Mouse (Mus musculus) liver, embryonic 16.5 days (tissue): ENCODE data around the gene Pxylp1. TPM values are rescaled to one million over a fixed set of nuclear protein-coding genes. Genes with fewer than 3 reads are reported as not detected.

Source experiments
- ATAC-seq: fragments of 200-750 bp; cut with Nextera tagmentation; 2 replicates; pipeline ENCODE4 v1.8.0; 2017; ENCODE audit warnings: low read depth, mild to moderate bottlenecking, moderate number of reproducible peaks, moderate library complexity
- H3K27ac ChIP-seq: fragments of 300-500 bp; sonication (generic); 2 replicates; pipeline ENCODE4 v1.5.1; 2014; ENCODE audit warnings: mild to moderate bottlenecking, low read length
- H3K27me3 ChIP-seq: fragments of 300-500 bp; sonication (generic); 2 replicates; pipeline ENCODE4 v1.6.1; 2014; ENCODE audit warnings: low read depth, low read length, mixed read lengths; ENCODE audit not compliant: control insufficient read depth, insufficient read depth
- H3K36me3 ChIP-seq: fragments of 300-500 bp; sonication (generic); 2 replicates; pipeline ENCODE4 v1.6.1; 2014; ENCODE audit warnings: mild to moderate bottlenecking; ENCODE audit not compliant: control insufficient read depth, insufficient read depth
- H3K4me1 ChIP-seq: fragments of 300-500 bp; sonication (generic); 2 replicates; pipeline ENCODE4 v1.6.1; 2014; ENCODE audit warnings: low read depth, low read length, mixed read lengths; ENCODE audit not compliant: control insufficient read depth
- H3K4me2 ChIP-seq: fragments of 300-500 bp; sonication (generic); 2 replicates; pipeline ENCODE4 v1.6.1; 2014; ENCODE audit warnings: low read depth, low read length, mixed read lengths
- H3K4me3 ChIP-seq: fragments of 300-500 bp; sonication (generic); 2 replicates; pipeline ENCODE4 v1.5.1; 2014; ENCODE audit warnings: low read depth, mild to moderate bottlenecking, low read length
- H3K9ac ChIP-seq: fragments of 300-500 bp; sonication (generic); 2 replicates; pipeline ENCODE4 v1.6.1; 2014; ENCODE audit warnings: low read depth, low read length
- H3K9me3 ChIP-seq: fragments of 300-500 bp; sonication (generic); replicated peaks from 2 replicates; pipeline ENCODE4 v1.6.1; 2016; ENCODE audit warnings: low read length; ENCODE audit not compliant: control insufficient read depth
- WGBS: fragments of 180-500 bp; shearing (Covaris S2); extraction: QIAGEN DNeasy Blood & Tissue Kit; methylation state at CpG from one replicate; pipeline ENCODE4 v1.1.7; 2014; ENCODE audit not compliant: insufficient replicate concordance; 5-methylcytosine and 5-hydroxymethylcytosine counted together
- polyA plus RNA-seq: library from polyadenylated mRNA; unstranded; fragments of >200 nt; fragmentation: Nextera tagmentation; extraction: Ambion mirVana; gene quantifications from 2 replicates; pipeline ENCODE4 v1.2.1, GENCODE M21; 2015

Gene Pxylp1
- polyA plus RNA-seq, 1 experiment from 2014 or later: 6.3 TPM

- no peak overlapping the region for H3K9ac ChIP-seq
- no peaks in the 10 kb centered on the region for H3K9me3 ChIP-seq
- WGBS: 63% methylated on average over 5 of the region's 5 CpGs
- no peak overlapping the region for H3K4me3 ChIP-seq
- no peaks in the 10 kb centered on the region for H3K36me3 ChIP-seq
- H3K27ac ChIP-seq: no peak overlapping the region
- no peak overlapping the region for H3K4me2 ChIP-seq
- no peaks in the 10 kb centered on the region for H3K27me3 ChIP-seq
- ATAC-seq: no peak
- no peaks in the 10 kb centered on the region for H3K4me1 ChIP-seq
Measured at GRCm38 (mm10) chr9:96860380-96861091, 31.9 kb downstream of the Pxylp1 start.

GRCm38 (mm10) chr9:96859027-96859426 lies 33.4 kb downstream of the Pxylp1 start:
- no peak for ATAC-seq
- no peaks in the 10 kb centered on the region for H3K9me3 ChIP-seq
- H3K4me1 ChIP-seq: no peaks in the 10 kb centered on the region
- 56% methylated on average over 2 of the region's 2 CpGs for WGBS
- no peak overlapping the region for H3K9ac ChIP-seq
- no peaks in the 10 kb centered on the region for H3K27me3 ChIP-seq
- H3K27ac ChIP-seq: no peak overlapping the region
- no peak overlapping the region for H3K4me3 ChIP-seq
- H3K36me3 ChIP-seq: no peaks in the 10 kb centered on the region
- no peak overlapping the region for H3K4me2 ChIP-seq

- Histone ChIP-seq H3K27me3 (no peaks in the 10 kb centered on the region), H3K4me1 (no peaks in the 10 kb centered on the region), H3K9me3 (no peaks in the 10 kb centered on the region), H3K36me3 (no peaks in the 10 kb centered on the region), H3K27ac (no peak overlapping the region), H3K4me2 (no peak overlapping the region), H3K9ac (no peak overlapping the region), H3K4me3 (no peak overlapping the region)
- ATAC-seq: no peak
- 51% methylated on average over 4 of the region's 4 CpGs for WGBS
Measured at GRCm38 (mm10) chr9:96857838-96858237, 34.6 kb downstream of the Pxylp1 start.

GRCm38 (mm10) chr9:96853300-96854186 lies 38.9 kb downstream of the Pxylp1 start:
- no peaks in the 10 kb centered on the region for H3K4me1 ChIP-seq

GRCm38 (mm10) chr9:96851634-96852033 lies 40.8 kb downstream of the Pxylp1 start:
- 61% methylated on average over 7 of the region's 7 CpGs for WGBS
- no peak overlapping the region for H3K9ac ChIP-seq
- H3K27me3 ChIP-seq: no peaks in the 10 kb centered on the region
- no peaks in the 10 kb centered on the region for H3K4me1 ChIP-seq
- no peaks in the 10 kb centered on the region for H3K9me3 ChIP-seq
- H3K4me2 ChIP-seq: no peak overlapping the region
- no peak overlapping the region for H3K4me3 ChIP-seq
- no peaks in the 10 kb centered on the region for H3K36me3 ChIP-seq
- no peak overlapping the region for H3K27ac ChIP-seq
- ATAC-seq: no peak

More at GRCm38 (mm10) chr9:96853300-96854186, 38.9 kb downstream of the Pxylp1 start:
- no peak overlapping the region for H3K4me2 ChIP-seq
- ATAC-seq: no peak
- no peaks in the 10 kb centered on the region for H3K27me3 ChIP-seq
- H3K27ac ChIP-seq: no peak overlapping the region
- H3K4me3 ChIP-seq: no peak overlapping the region
- no peak overlapping the region for H3K9ac ChIP-seq
- no peaks in the 10 kb centered on the region for H3K9me3 ChIP-seq
- 69% methylated on average over 16 of the region's 16 CpGs for WGBS
- H3K36me3 ChIP-seq: no peaks in the 10 kb centered on the region

DNA sequence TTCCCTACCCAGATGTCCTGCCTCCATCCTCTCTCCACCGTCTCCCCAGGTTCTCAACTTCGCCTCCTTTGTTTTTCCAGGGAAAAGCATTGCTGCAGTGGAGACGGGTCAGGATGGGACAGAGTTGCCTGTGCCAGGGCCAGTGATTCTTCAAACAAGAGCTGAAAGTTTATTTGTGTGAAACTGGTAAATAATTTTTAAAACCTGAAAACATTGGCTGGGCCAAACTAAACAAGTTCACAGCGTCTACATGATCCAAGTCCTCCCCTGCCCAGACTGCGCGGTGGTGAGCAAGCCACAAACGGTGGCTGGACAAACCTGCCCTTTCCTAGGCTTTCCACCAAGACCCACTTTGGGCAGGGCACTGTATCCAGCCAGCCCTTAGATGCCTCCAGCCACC lies 41.4 kb downstream of the Pxylp1 start:
- Histone ChIP-seq H3K9me3 (no peaks in the 10 kb centered on the region), H3K4me3 (no peak overlapping the region), H3K9ac (no peak overlapping the region), H3K4me2 (no peak overlapping the region), H3K4me1 (no peaks in the 10 kb centered on the region), H3K36me3 (no peaks in the 10 kb centered on the region), H3K27ac (no peak overlapping the region), H3K27me3 (no peaks in the 10 kb centered on the region)
- WGBS: 61% methylated on average over 7 of the region's 7 CpGs
- ATAC-seq: no peak

GRCm38 (mm10) chr9:96849012-96849411 lies 43.5 kb downstream of the Pxylp1 start:
- ATAC-seq: no peak
- H3K27ac ChIP-seq: no peak overlapping the region
- H3K9ac ChIP-seq: no peak overlapping the region
- H3K36me3 ChIP-seq: no peaks in the 10 kb centered on the region
- H3K4me3 ChIP-seq: no peak overlapping the region
- WGBS: 51% methylated on average over 5 of the region's 5 CpGs
- no peaks in the 10 kb centered on the region for H3K27me3 ChIP-seq
- no peak overlapping the region for H3K4me2 ChIP-seq
- H3K9me3 ChIP-seq: no peaks in the 10 kb centered on the region
- H3K4me1 ChIP-seq: no peaks in the 10 kb centered on the region

DNA sequence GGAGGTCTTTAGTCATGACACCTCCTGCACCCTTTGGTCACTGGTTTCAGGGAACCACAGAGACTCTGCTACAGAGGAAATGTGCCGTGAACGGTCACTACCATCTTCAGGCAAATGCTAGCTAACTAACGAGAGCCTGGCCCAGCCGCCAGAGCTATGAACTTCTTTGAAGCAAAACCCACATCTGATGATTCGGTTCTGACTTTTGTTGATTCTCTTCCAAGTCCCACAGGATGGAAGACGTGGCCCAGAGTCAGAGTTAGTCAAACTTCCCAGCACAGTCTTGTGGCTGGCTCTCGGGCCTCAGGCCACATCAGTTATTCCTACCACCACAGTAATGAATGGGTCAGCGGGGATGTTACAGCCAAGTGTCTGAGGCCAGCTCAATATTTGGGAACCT lies 46.1 kb downstream of the Pxylp1 start:
- H3K4me2 ChIP-seq: no peak overlapping the region
- 67% methylated on average over 8 of the region's 8 CpGs for WGBS
- no peaks in the 10 kb centered on the region for H3K4me1 ChIP-seq
- no peaks in the 10 kb centered on the region for H3K36me3 ChIP-seq
- no peak overlapping the region for H3K9ac ChIP-seq
- no peak overlapping the region for H3K27ac ChIP-seq
- H3K4me3 ChIP-seq: no peak overlapping the region
- no peaks in the 10 kb centered on the region for H3K27me3 ChIP-seq
- ATAC-seq: no peak
- H3K9me3 ChIP-seq: no peaks in the 10 kb centered on the region

DNA sequence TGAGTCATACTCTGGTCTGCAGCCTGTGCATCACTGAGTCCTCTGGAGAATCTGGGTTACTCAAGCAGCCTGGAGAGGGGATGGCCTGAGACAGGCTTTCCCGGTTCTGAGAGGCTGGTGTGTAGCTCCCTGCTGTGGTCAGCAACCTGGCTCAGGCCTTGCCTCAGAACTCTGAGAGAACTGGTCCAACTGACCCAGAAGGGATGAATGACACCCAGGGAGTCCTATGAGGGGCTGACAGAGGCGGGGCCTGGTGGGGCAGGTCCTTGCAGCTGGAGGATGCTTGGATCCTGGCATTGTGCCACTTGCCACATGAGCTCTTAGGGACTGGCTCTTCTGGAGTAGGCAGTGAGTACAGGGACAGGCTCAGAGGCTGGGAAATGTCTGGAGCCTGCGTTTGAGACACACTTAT lies 47.7 kb downstream of the Pxylp1 start:
- no peaks in the 10 kb centered on the region for H3K27me3 ChIP-seq
- WGBS: 57% methylated on average over 3 of the region's 3 CpGs
- H3K27ac ChIP-seq: no peak overlapping the region
- ATAC-seq: no peak
- no peak overlapping the region for H3K4me2 ChIP-seq
- H3K36me3 ChIP-seq: no peaks in the 10 kb centered on the region
- H3K4me1 ChIP-seq: no peaks in the 10 kb centered on the region
- H3K9ac ChIP-seq: no peak overlapping the region
- no peak overlapping the region for H3K4me3 ChIP-seq
- no peaks in the 10 kb centered on the region for H3K9me3 ChIP-seq
